Mouse (Mus musculus) liver, embryonic 16.5 days (tissue): ENCODE results near the gene Ankrd61. TPM values are rescaled to one million over a fixed set of nuclear protein-coding genes. Genes with fewer than 3 reads are reported as not detected.

Source experiments
- ATAC-seq: fragments of 200-750 bp; cut with Nextera tagmentation; 2 replicates; pipeline ENCODE4 v1.8.0; 2017; ENCODE audit warnings: low read depth, mild to moderate bottlenecking, moderate number of reproducible peaks, moderate library complexity
- H3K27ac ChIP-seq: fragments of 300-500 bp; sonication (generic); 2 replicates; pipeline ENCODE4 v1.5.1; 2014; ENCODE audit warnings: mild to moderate bottlenecking, low read length
- H3K27me3 ChIP-seq: fragments of 300-500 bp; sonication (generic); 2 replicates; pipeline ENCODE4 v1.6.1; 2014; ENCODE audit warnings: low read depth, low read length, mixed read lengths; ENCODE audit not compliant: control insufficient read depth, insufficient read depth
- H3K36me3 ChIP-seq: fragments of 300-500 bp; sonication (generic); 2 replicates; pipeline ENCODE4 v1.6.1; 2014; ENCODE audit warnings: mild to moderate bottlenecking; ENCODE audit not compliant: control insufficient read depth, insufficient read depth
- H3K4me1 ChIP-seq: fragments of 300-500 bp; sonication (generic); 2 replicates; pipeline ENCODE4 v1.6.1; 2014; ENCODE audit warnings: low read depth, low read length, mixed read lengths; ENCODE audit not compliant: control insufficient read depth
- H3K4me2 ChIP-seq: fragments of 300-500 bp; sonication (generic); 2 replicates; pipeline ENCODE4 v1.6.1; 2014; ENCODE audit warnings: low read depth, low read length, mixed read lengths
- H3K4me3 ChIP-seq: fragments of 300-500 bp; sonication (generic); 2 replicates; pipeline ENCODE4 v1.5.1; 2014; ENCODE audit warnings: low read depth, mild to moderate bottlenecking, low read length
- H3K9ac ChIP-seq: fragments of 300-500 bp; sonication (generic); 2 replicates; pipeline ENCODE4 v1.6.1; 2014; ENCODE audit warnings: low read depth, low read length
- H3K9me3 ChIP-seq: fragments of 300-500 bp; sonication (generic); replicated peaks from 2 replicates; pipeline ENCODE4 v1.6.1; 2016; ENCODE audit warnings: low read length; ENCODE audit not compliant: control insufficient read depth
- WGBS: fragments of 180-500 bp; shearing (Covaris S2); extraction: QIAGEN DNeasy Blood & Tissue Kit; methylation state at CpG from one replicate; pipeline ENCODE4 v1.1.7; 2014; ENCODE audit not compliant: insufficient replicate concordance; 5-methylcytosine and 5-hydroxymethylcytosine counted together
- polyA plus RNA-seq: library from polyadenylated mRNA; unstranded; fragments of >200 nt; fragmentation: Nextera tagmentation; extraction: Ambion mirVana; gene quantifications from 2 replicates; pipeline ENCODE4 v1.2.1, GENCODE M21; 2015

Ankrd61 gene
- polyA plus RNA-seq, 1 experiment from 2014 or later = 0.52 TPM

GRCm38 (mm10) chr5:143871547-143872169, 25.8 kb downstream of the Ankrd61 start:
- ATAC-seq = no peak
- peaks cover 52% of the 10 kb centered on the region for H3K36me3 ChIP-seq
- WGBS = 91% methylated on average over 11 of the region's 11 CpGs
- no peak overlapping the region for H3K4me3 ChIP-seq
- H3K9ac ChIP-seq = no peak overlapping the region
- H3K9me3 ChIP-seq = no peaks in the 10 kb centered on the region
- peaks cover 4% of the 10 kb centered on the region for H3K4me1 ChIP-seq
- H3K27me3 ChIP-seq = no peaks in the 10 kb centered on the region
- H3K27ac ChIP-seq = peak overlapping the region; percentile 29; the same call in 1 of the 2 replicates
- no peak overlapping the region for H3K4me2 ChIP-seq

Other genes with a start within 250 kb of the Ankrd61 start
- gene Usp42, start 165.4 kb downstream of the Ankrd61 start, polyA plus RNA-seq = 2.9 TPM in 2 replicates
- 115 and 119 TPM in 2 replicates for gene Eif2ak1, start 79.9 kb downstream of the Ankrd61 start, polyA plus RNA-seq
- 35.6 and 41.3 TPM in 2 replicates for gene Aimp2, start 12.2 kb upstream of the Ankrd61 start, polyA plus RNA-seq
- 11.4 and 14.5 TPM in 2 replicates for gene Pms2, start 12.3 kb upstream of the Ankrd61 start, polyA plus RNA-seq
- 0.13 and 0.33 TPM in 2 replicates for gene Gm42421, start 30.5 kb upstream of the Ankrd61 start, polyA plus RNA-seq
- gene Rsph10b, start 35.4 kb upstream of the Ankrd61 start, polyA plus RNA-seq = 0.32 and 0.77 TPM in 2 replicates
- gene Ccz1, start 117.2 kb upstream of the Ankrd61 start, polyA plus RNA-seq = 33.4 and 34.1 TPM in 2 replicates
- not detected in 2 replicates for gene Ocm, start 129.0 kb upstream of the Ankrd61 start, polyA plus RNA-seq
- gene Lmtk2, start 202.8 kb upstream of the Ankrd61 start, polyA plus RNA-seq = 1.9 and 2.3 TPM in 2 replicates